Mouse (Mus musculus): ENCODE data around the gene Olfr317.

- no peak for TF ChIP-seq EP300 (IDR thresholded peaks at IDR 0.05; ENCODE audit: low read depth in 1 of 2, low read length in 2 of 2)
- no peak for TF ChIP-seq TCF12 (IDR thresholded peaks at IDR 0.05; ENCODE audit: low read depth, low read length)
These were observed 33.9 kb upstream of the Olfr317 start, which contains the start of gene Olfr315 for GRCm38 (mm10) chr11:58772888-58773287.

All from MEL (cell line).